Mouse (Mus musculus): ENCODE data around the gene Pecam1. TPM values are rescaled to one million over a fixed set of nuclear protein-coding genes. Genes with fewer than 3 reads are reported as not detected.
A peak's percentile ranks its signal among the peaks of the same experiment; 100 is the strongest.

The Pecam1 gene
- total and polyA plus RNA-seq, 3 experiments: 18.4 to 22.3 (median 19.2) TPM

GRCm38 (mm10) chr11:106722831-106723361 is 27.5 kb downstream of the Pecam1 start:
- dilution Hi-C loops (cut with MboI; ENCODE audit: extremely low pct_ligation_motif_present, extremely low pct_unique_long_range_greater_than_20kb, low sequenced_read_pairs): no loop called here
- Histone ChIP-seq H3K79me2 (replicated peaks; ENCODE audit: control insufficient read depth, extremely low read depth, insufficient read depth, poor library complexity, severe bottlenecking) (no peaks in the 10 kb centered on the region), H3K9ac (ENCODE audit: insufficient read depth, low read depth) (peak overlapping the region; percentile 79), H3K9me3 (replicated peaks; ENCODE audit: low read length) (no peaks in the 10 kb centered on the region), H3K4me1 (ENCODE audit: control insufficient read depth in 1 of 2, insufficient read depth in 2 of 2) (peaks cover 13 to 41% of the 10 kb centered on the region in 2 experiments), H3K27ac (ENCODE audit: insufficient read depth, low read depth) (peak overlapping the region; percentile 61; the same call in 1 of the 2 replicates), H3K27me3 (replicated peaks) (no peaks in the 10 kb centered on the region), H3K36me3 (replicated peaks in 1 of 2; ENCODE audit: control insufficient read depth in 1 of 2, insufficient read depth in 1 of 2, low read length in 1 of 2) (peaks cover 0 to 16% of the 10 kb centered on the region in 2 experiments), H3K4me2 (ENCODE audit: insufficient read depth, low read depth, poor library complexity, severe bottlenecking) (peak overlapping the region; percentile 99), H3K4me3 (replicated peaks in 1 of 3; ENCODE audit: low read depth in 2 of 3, low read length in 2 of 3, poor library complexity in 1 of 3) (peak overlapping the region in 2 of 3 experiments; percentile 1 to 16)
- DNase-seq (ENCODE audit: extremely low read depth): peak; percentile 67
- TF ChIP-seq MAFK (IDR thresholded peaks at IDR 0.05; ENCODE audit: insufficient replicate concordance, low read length): 0 out of 2 replicates have a peak, but pooled peaks have one; percentile 61
- no peak for TF ChIP-seq USF1 (IDR thresholded peaks at IDR 0.05; ENCODE audit: low read depth, low read length)
- TF ChIP-seq ETS1 (conservative IDR thresholded peaks at IDR 0.05; ENCODE audit: low read depth, low read length): peak; percentile 40; the same call in 1 of the 2 replicates
- TF ChIP-seq MXI1 (IDR thresholded peaks at IDR 0.05; ENCODE audit: low read depth, low read length): peak; percentile 64; the same call in 1 of the 2 replicates
- no peak for TF ChIP-seq UBTF (IDR thresholded peaks at IDR 0.05; ENCODE audit: low read depth, low read length)
- no peak for TF ChIP-seq PAX5 (IDR thresholded peaks at IDR 0.05; ENCODE audit: low read length)
- peak; percentile 73 for TF ChIP-seq MAX (IDR thresholded peaks at IDR 0.05; ENCODE audit: low read length)
- TF ChIP-seq NELFE (IDR thresholded peaks at IDR 0.05; ENCODE audit: low read depth, low read length): peak; percentile 58; the same call in 1 of the 2 replicates
- TF ChIP-seq POLR2AphosphoS2 (IDR thresholded peaks at IDR 0.05; ENCODE audit: low read depth, low read length): 0 out of 2 replicates have a peak, but pooled peaks have one; percentile 27
- TF ChIP-seq ELF1 (IDR thresholded peaks at IDR 0.05; ENCODE audit: low read depth, low read length): no peak
- peak; percentile 44; the same call in 1 of the 2 replicates for TF ChIP-seq POLR2A (IDR thresholded peaks at IDR 0.05; ENCODE audit: low read depth, low read length)
- no peak for TF ChIP-seq RAD21 (IDR thresholded peaks at IDR 0.05; ENCODE audit: low read depth, low read length)
- 0 out of 2 replicates have a peak, but pooled peaks have one; percentile 66 for TF ChIP-seq CHD1 (IDR thresholded peaks at IDR 0.05; ENCODE audit: low read depth, low read length)
- no peak for TF ChIP-seq E2F4 (IDR thresholded peaks at IDR 0.05; ENCODE audit: insufficient replicate concordance, low read depth, low read length)
- TF ChIP-seq ZC3H11A (IDR thresholded peaks at IDR 0.05; ENCODE audit: low read depth, low read length): no peak
- no peak for TF ChIP-seq JUN (IDR thresholded peaks at IDR 0.05; ENCODE audit: insufficient read depth, low read depth, low read length)
- no peak; the same call in 1 of the 2 replicates for TF ChIP-seq HCFC1 (IDR thresholded peaks at IDR 0.05; ENCODE audit: low read depth, low read length)
- peak; percentile 78 for TF ChIP-seq MYC (IDR thresholded peaks at IDR 0.05; ENCODE audit: low read depth, low read length)
- TF ChIP-seq TBP (conservative IDR thresholded peaks at IDR 0.05; ENCODE audit: low read depth, low read length): no peak
- peak; percentile 82 for TF ChIP-seq CHD2 (IDR thresholded peaks at IDR 0.05; ENCODE audit: low read length)
- TF ChIP-seq ZMIZ1 (IDR thresholded peaks at IDR 0.05; ENCODE audit: low read depth, low read length): no peak
- TF ChIP-seq MEF2A (IDR thresholded peaks at IDR 0.05; ENCODE audit: borderline replicate concordance, low read depth, low read length): 0 out of 2 replicates have a peak, but pooled peaks have one; percentile 18
- TF ChIP-seq IRF4 (IDR thresholded peaks at IDR 0.05; ENCODE audit: low read depth, low read length): peak; percentile 69; the same call in 1 of the 2 replicates
- no peak for TF ChIP-seq SMC3 (IDR thresholded peaks at IDR 0.05; ENCODE audit: low read depth, low read length)
- TF ChIP-seq TCF12 (IDR thresholded peaks at IDR 0.05; ENCODE audit: low read depth, low read length): peak; percentile 27; the same call in 1 of the 2 replicates
- TF ChIP-seq MAZ (IDR thresholded peaks at IDR 0.05; ENCODE audit: low read depth, low read length): peak; percentile 61; the same call in 1 of the 2 replicates
- TF ChIP-seq JUND (conservative IDR thresholded peaks at IDR 0.05; ENCODE audit: low read depth, low read length): 0 out of 2 replicates have a peak, but pooled peaks have one; percentile 17
- TF ChIP-seq USF2 (conservative IDR thresholded peaks at IDR 0.05; ENCODE audit: low read depth, low read length): no peak
- peak; percentile 75 for TF ChIP-seq EP300 (IDR thresholded peaks at IDR 0.05; ENCODE audit: low read length)
- 0 out of 2 replicates have a peak, but pooled peaks have one; percentile 28 for TF ChIP-seq NRF1 (IDR thresholded peaks at IDR 0.05; ENCODE audit: low read depth, low read length)
- 0 out of 2 replicates have a peak, but pooled peaks have one; percentile 46 for TF ChIP-seq SIN3A (IDR thresholded peaks at IDR 0.05; ENCODE audit: low read length)
- TF ChIP-seq RCOR1 (conservative IDR thresholded peaks at IDR 0.05; ENCODE audit: low read depth, low read length): no peak
- peak; percentile 84 for TF ChIP-seq BHLHE40 (IDR thresholded peaks at IDR 0.05; ENCODE audit: low read depth, low read length)
- 0 out of 2 replicates have a peak, but pooled peaks have one; percentile 13 for TF ChIP-seq ZNF384 (IDR thresholded peaks at IDR 0.05; ENCODE audit: low read depth, low read length)
- in situ Hi-C loops (cut with MboI; ENCODE audit: low pct_ligation_motif_present, low pct_unique_long_range_greater_than_20kb, low sequenced_read_pairs): no loop called here

Measured in CH12.LX (cell line).